Mouse (Mus musculus) stomach, postnatal 0 days (tissue): ENCODE results near the gene Hspb9.

Experiments used
- CTCF ChIP-seq: IDR thresholded peaks from 2 replicates; pipeline ENCODE4 v1.5.1; 2016; ENCODE audit warnings: antibody characterized with exemption, low read depth, mild to moderate bottlenecking, moderate library complexity
- EP300 ChIP-seq: optimal IDR thresholded peaks from 2 replicates; pipeline ENCODE3; 2016; ENCODE audit warnings: antibody characterized with exemption

GRCm38 (mm10) chr11:100711783-100712615 is 1.7 kb upstream of the Hspb9 start, which contains the start of gene Kat2a:
- TF ChIP-seq CTCF: no peak
- TF ChIP-seq EP300: no peak
